Mouse (Mus musculus) stomach, embryonic 16.5 days (tissue): ENCODE measurements around the gene Fth1. TPM values are rescaled to one million over a fixed set of nuclear protein-coding genes. Genes with fewer than 3 reads are reported as not detected.

Source experiments
- ATAC-seq: fragments of 200-750 bp; cut with Nextera tagmentation; 2 replicates; pipeline ENCODE4 v1.8.0; 2017; ENCODE audit warnings: moderate number of reproducible peaks, moderate TSS enrichment; ENCODE audit not compliant: insufficient read depth, low FRiP score
- H3K27ac ChIP-seq: fragments of 300-500 bp; sonication (generic); 2 replicates; pipeline ENCODE4 v1.5.1; 2014; ENCODE audit warnings: low read length
- H3K27me3 ChIP-seq: fragments of 300-500 bp; sonication (generic); 2 replicates; pipeline ENCODE4 v1.6.1; 2014; ENCODE audit warnings: low read length, control low read depth, mixed read lengths; ENCODE audit not compliant: control insufficient read depth, insufficient read depth
- H3K36me3 ChIP-seq: fragments of 300-500 bp; sonication (generic); 2 replicates; pipeline ENCODE4 v1.6.1; 2014; ENCODE audit warnings: low read length; ENCODE audit not compliant: control insufficient read depth, insufficient read depth
- H3K4me1 ChIP-seq: fragments of 300-500 bp; sonication (generic); 2 replicates; pipeline ENCODE4 v1.6.1; 2014; ENCODE audit warnings: low read length, control low read depth, mixed read lengths; ENCODE audit not compliant: control insufficient read depth, insufficient read depth
- H3K4me2 ChIP-seq: fragments of 300-500 bp; sonication (generic); 2 replicates; pipeline ENCODE4 v1.6.1; 2014; ENCODE audit warnings: low read depth, low read length, mixed read lengths
- H3K4me3 ChIP-seq: fragments of 300-500 bp; sonication (generic); replicated peaks from 2 replicates; pipeline ENCODE4 v1.5.1; 2014; ENCODE audit warnings: mild to moderate bottlenecking, low read length
- H3K9ac ChIP-seq: fragments of 300-500 bp; sonication (generic); 2 replicates; pipeline ENCODE4 v1.6.1; 2014; ENCODE audit warnings: low read length
- H3K9me3 ChIP-seq: fragments of 300-500 bp; sonication (generic); replicated peaks from 2 replicates; pipeline ENCODE4 v1.6.1; 2016; ENCODE audit warnings: low read length, control low read depth; ENCODE audit not compliant: control insufficient read depth
- WGBS: fragments of 180-500 bp; shearing (Covaris S2); extraction: QIAGEN DNeasy Blood & Tissue Kit; methylation state at CpG from one replicate; pipeline ENCODE4 v1.1.7; 2014; 5-methylcytosine and 5-hydroxymethylcytosine counted together
- polyA plus RNA-seq: library from polyadenylated mRNA; unstranded; fragments of >200 nt; fragmentation: Nextera tagmentation; extraction: Ambion mirVana; gene quantifications from 2 replicates; pipeline ENCODE4 v1.2.1, GENCODE M21; 2015

The Fth1 gene
- polyA plus RNA-seq, 1 experiment from 2014 or later: 1,902 TPM

DNA sequence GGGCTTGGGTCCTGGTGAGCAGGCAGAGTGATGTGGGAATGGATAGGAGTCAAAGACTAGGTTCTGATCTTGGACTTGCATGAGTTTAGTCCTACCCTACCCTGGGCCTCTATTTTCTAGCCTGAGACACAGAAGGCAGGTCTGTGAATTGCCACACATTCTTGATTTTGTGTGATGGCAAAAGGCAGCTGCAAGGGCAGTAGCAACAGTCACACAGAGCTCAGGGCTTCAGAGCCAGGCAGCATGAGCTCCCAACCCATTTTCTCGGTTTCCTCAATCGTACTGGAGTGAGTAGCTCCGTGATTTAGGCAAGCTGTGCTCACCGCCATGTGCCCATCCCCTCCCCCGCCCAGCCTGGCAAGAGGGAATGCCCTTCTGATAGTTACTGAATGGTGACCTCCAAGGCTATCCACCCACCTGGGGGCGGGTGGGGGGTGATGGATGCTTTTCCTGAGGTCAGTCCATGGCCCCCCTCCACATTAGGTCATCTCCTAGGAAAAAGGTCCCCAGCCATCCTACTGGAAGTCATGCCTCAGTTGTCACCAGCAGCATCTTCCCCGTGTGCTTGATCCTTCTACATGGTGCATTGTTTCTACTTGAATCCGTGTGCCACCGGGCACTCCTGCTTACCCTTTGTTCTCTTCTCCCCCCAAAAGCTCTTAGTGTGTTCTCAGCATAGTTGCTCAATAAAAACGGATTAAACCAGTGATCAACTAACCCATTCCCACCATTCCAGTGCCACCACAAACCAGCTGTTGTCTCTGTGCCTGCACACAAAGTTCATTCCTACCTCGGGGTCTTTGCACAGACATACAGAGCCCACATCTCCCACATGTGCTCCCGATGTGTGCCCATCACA, 17.0 kb downstream of the Fth1 start:
- H3K27me3 ChIP-seq: no peaks in the 10 kb centered on the region
- no peak overlapping the region for H3K9ac ChIP-seq
- H3K4me2 ChIP-seq: no peak overlapping the region
- peaks cover 8% of the 10 kb centered on the region for H3K4me1 ChIP-seq
- no peak overlapping the region for H3K4me3 ChIP-seq
- no peaks in the 10 kb centered on the region for H3K36me3 ChIP-seq
- no peak for ATAC-seq
- H3K9me3 ChIP-seq: no peaks in the 10 kb centered on the region; the same call in 1 of the 2 replicates
- WGBS: 69% methylated on average over 12 of the region's 12 CpGs
- no peak overlapping the region for H3K27ac ChIP-seq

DNA sequence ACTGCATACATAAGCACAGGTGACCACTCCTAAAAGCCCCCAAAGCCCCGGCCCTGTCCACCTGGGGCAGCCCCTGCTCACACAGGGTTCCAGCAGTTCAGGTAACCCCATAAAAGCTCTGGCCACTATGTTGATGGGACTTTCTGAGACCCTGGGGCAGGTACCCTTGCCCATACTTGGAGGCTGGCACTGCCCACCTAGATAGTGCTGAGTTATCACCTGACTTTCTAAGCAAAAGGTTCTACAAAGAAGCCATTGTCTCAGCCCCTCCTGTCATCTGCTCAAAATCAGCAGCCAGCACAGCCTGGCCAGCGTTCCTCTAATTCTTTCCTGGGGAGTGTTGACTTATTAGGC, 17.6 kb downstream of the Fth1 start:
- Histone ChIP-seq H3K4me2 (no peak overlapping the region), H3K27me3 (no peaks in the 10 kb centered on the region), H3K9me3 (no peaks in the 10 kb centered on the region; the same call in 1 of the 2 replicates), H3K9ac (no peak overlapping the region), H3K27ac (no peak overlapping the region), H3K4me3 (no peak overlapping the region), H3K36me3 (no peaks in the 10 kb centered on the region), H3K4me1 (peaks cover 6% of the 10 kb centered on the region)
- WGBS: 67% methylated on average over 2 of the region's 2 CpGs
- ATAC-seq: no peak

DNA sequence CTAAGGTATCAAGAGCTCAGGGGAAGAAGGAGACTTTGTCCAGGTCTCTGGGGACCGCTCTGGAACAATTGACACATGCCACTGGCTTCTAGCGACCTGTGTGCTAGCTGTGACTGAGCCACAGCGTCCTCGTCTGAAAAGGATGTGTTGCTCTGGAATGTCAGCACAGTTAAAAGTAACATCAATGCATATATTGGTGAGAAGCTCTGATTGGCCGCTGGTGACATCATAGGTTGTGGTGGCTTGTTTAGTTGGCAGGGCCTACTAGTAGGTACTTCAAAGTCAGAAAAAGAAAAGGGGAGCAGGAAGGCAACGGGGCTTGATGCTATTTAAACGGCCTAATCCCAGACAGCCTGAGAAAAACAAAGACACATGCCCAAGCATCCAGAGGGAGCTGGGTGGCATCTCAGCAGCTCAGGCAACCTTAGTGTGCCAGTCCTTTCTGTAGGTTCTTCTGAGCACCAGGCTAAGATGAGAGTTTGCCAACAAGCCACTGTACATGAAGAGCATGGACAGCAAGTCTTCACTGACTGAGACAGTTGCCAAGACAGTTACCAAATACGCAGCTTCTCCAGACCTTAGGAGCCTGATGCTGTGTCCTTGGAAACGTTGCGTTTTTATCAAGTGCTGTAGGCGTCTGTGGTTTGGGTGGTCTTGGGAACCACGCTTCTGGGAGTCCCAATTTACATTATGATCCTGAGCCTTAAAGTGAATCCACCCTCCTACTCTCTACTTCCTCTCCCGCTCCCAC, 18.5 kb downstream of the Fth1 start:
- no peaks in the 10 kb centered on the region for H3K36me3 ChIP-seq
- H3K27ac ChIP-seq: no peak overlapping the region
- ATAC-seq: no peak
- no peaks in the 10 kb centered on the region; the same call in 1 of the 2 replicates for H3K9me3 ChIP-seq
- no peak overlapping the region for H3K9ac ChIP-seq
- no peaks in the 10 kb centered on the region for H3K27me3 ChIP-seq
- H3K4me3 ChIP-seq: no peak overlapping the region
- no peaks in the 10 kb centered on the region for H3K4me1 ChIP-seq
- 65% methylated on average over 13 of the region's 13 CpGs for WGBS
- H3K4me2 ChIP-seq: no peak overlapping the region

DNA sequence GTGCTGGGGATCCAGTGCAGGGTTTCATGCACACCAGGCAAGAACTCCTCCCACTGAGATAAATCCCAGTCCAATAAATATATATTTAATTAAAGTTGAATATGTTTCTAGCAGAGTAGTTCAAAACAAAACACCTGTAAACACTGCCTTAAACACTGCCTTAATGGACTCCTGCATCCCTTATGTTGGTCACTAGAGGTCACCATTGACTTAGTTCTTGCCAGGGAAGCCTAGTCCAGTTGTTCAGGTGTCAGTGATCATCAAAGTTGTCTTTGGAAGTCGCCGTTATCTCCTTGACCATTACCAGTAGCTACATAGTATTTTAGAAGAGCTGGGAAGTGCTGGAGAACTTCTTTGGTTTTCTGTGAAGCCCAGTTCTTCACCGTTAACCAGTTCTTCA, 19.9 kb downstream of the Fth1 start:
- Histone ChIP-seq H3K27ac (no peak overlapping the region), H3K4me1 (no peaks in the 10 kb centered on the region), H3K4me3 (no peak overlapping the region), H3K27me3 (no peaks in the 10 kb centered on the region), H3K9me3 (no peaks in the 10 kb centered on the region; the same call in 1 of the 2 replicates), H3K4me2 (no peak overlapping the region), H3K9ac (no peak overlapping the region), H3K36me3 (no peaks in the 10 kb centered on the region)
- WGBS: 15% methylated on average over 3 of the region's 3 CpGs
- no peak for ATAC-seq

DNA sequence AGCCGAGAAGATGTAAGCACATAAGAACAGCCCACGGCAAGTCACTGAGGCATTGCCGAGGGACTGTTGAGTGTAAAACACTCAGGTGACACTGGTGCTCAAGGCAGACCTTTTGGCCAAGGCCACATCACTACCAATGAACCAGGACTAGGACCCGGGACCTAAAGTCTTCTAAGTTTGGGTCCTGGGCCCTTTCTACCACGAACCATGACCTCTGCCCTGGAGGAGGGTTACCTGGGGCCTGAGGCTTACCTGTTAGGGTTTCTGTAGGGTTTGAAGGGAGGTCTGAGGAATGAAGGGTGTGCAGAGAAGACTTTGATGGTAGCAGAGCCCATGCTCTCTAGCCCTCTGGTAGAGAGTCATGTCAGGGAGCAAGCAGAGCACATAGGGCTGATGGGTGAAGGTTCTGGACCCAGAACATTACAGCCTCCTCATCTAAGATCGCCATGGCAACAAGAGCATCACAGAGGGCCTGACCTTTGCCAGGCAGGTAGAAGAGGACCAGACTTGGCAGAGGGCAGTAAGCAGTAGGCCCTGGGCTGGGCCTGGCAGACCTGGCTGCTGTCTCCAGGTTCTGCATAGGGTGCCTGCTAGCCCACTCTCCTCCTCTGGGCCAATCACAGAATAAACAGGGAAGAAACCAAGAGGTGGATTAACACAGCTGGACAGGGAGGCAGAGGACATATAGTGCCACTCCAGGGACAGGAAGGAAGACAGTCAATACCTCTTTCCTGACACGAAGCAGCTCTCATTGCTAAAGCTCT, 21.0 kb downstream of the Fth1 start, which contains the start of the genes Best1 and Rab3il1:
TSS of gene Best1 (minus strand) at position 428 of the 764 bp plus-strand sequence.
TSS of gene Rab3il1 (plus strand) at position 464 of the 764 bp plus-strand sequence.
- no peak within 1 kb of the TSS for H3K4me3 ChIP-seq
- H3K4me2 ChIP-seq: no peak within 1 kb of the TSS
- H3K27me3 ChIP-seq: no peaks in the 10 kb centered on the region
- no peaks in the 10 kb centered on the region for H3K36me3 ChIP-seq
- no peaks in the 10 kb centered on the region for H3K4me1 ChIP-seq
- ATAC-seq: no peak
- WGBS: 77% methylated on average over 7 of the region's 7 CpGs
- no peak within 1 kb of the TSS for H3K9ac ChIP-seq
- no peaks in the 10 kb centered on the region; the same call in 1 of the 2 replicates for H3K9me3 ChIP-seq
- H3K27ac ChIP-seq: no peak within 1 kb of the TSS

DNA sequence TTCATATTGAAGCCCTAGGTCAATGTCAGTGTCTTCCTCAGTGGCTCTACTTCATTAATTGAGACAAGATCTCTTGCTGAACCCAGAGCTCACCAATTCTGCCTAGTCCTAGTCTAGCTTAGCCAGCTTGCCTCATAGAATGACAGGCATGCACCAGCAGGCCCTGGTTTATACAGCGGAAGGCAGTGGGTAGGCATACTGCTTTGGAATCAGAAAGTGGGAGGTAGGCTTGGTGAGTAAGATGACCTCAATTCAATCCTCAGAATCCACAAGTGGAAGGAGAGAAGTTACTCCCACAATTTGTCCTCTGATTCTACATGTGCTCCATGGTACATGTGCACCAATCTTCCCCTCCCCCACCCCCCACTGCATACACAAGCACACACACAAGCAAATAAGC, 23.3 kb downstream of the Fth1 start:
- Histone ChIP-seq H3K9me3 (no peaks in the 10 kb centered on the region; the same call in 1 of the 2 replicates), H3K27ac (no peak overlapping the region), H3K27me3 (no peaks in the 10 kb centered on the region), H3K9ac (no peak overlapping the region), H3K4me1 (no peaks in the 10 kb centered on the region), H3K4me2 (no peak overlapping the region), H3K36me3 (no peaks in the 10 kb centered on the region), H3K4me3 (no peak overlapping the region)
- 88% methylated on average over 1 of the region's 1 CpGs for WGBS
- ATAC-seq: no peak

DNA sequence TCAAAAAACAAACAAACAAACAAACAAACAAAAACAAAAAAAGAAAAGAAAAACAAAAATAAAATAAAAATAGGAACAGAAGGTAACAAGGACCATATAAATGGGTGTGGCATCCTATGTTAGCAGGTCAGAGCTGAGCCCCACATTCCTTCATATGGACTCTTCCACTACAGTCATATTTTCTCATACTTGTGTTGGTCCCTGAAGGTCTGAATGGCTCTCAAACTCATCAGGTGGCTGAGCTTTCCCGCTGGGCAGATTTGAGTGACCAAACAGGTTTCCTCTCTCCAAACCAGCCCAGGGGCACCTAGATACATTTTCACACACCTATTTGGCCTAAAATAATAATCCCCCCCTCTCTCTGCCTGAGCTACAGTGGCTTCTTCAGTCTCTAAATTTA, 31.0 kb downstream of the Fth1 start:
- Histone ChIP-seq H3K27ac (no peak overlapping the region), H3K4me3 (no peak overlapping the region), H3K36me3 (no peaks in the 10 kb centered on the region), H3K9ac (no peak overlapping the region), H3K4me2 (no peak overlapping the region), H3K4me1 (peaks cover 29% of the 10 kb centered on the region), H3K9me3 (no peaks in the 10 kb centered on the region), H3K27me3 (no peaks in the 10 kb centered on the region)
- no peak for ATAC-seq
- WGBS: 71% methylated on average over 1 of the region's 1 CpGs

DNA sequence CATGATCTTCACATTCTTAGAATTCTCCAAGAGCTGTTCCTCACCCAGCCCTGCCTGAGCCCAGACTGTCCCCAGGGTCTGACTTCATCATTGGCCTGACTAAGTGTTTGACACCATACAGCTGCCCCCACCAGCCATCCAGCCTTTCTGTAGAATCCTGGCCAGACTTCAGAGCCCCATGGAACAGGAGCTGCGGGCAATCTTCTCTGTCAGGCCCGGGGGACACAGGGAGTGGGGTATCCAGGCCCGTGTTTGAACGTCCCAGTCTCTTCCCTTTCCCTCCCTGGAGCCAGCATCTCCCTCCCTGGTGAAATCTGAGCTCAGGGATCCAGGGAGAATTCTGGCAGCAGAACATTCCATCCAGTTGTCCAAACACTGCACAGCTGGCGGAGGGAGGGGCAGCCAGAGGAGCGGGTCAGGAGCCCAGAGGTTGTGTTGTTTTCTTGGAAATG, 32.5 kb downstream of the Fth1 start:
- peak; percentile 69 for ATAC-seq
- H3K4me3 ChIP-seq: no peak overlapping the region
- H3K4me1 ChIP-seq: peaks cover 33% of the 10 kb centered on the region
- peak overlapping the region; percentile 88 for H3K27ac ChIP-seq
- H3K4me2 ChIP-seq: no peak overlapping the region
- H3K27me3 ChIP-seq: no peaks in the 10 kb centered on the region
- peak overlapping the region; percentile 52; the same call in 1 of the 2 replicates for H3K9ac ChIP-seq
- WGBS: 25% methylated on average over 6 of the region's 6 CpGs
- H3K36me3 ChIP-seq: no peaks in the 10 kb centered on the region
- H3K9me3 ChIP-seq: no peaks in the 10 kb centered on the region
